Comparison of ENCODE assay signal across 24 mouse cellular contexts in genomic region chr10:43406885-43407284, GRCm38 (mm10).
DNase-seq lines count a peak whose midpoint lies in the region; ATAC-seq and TF ChIP-seq lines count a peak whose summit lies in the region.
"Had no signal": no experiment of that assay in that cellular context is flagged by ENCODE, and none has a peak within 500 bp of the region (broad histone marks: within the 10 kb centered on the region; RNA-seq: fewer than 3 reads in every experiment).

No protein-coding gene starts in this region.

- no peak for TF ChIP-seq EP300 in heart, adult 2 months (IDR thresholded peaks at IDR 0.05; ENCODE audit: insufficient read depth, low read depth, low read length)

- no peaks in the 10 kb centered on the region for H3K27me3 ChIP-seq in heart, adult 2 months (ENCODE audit: control insufficient read depth, insufficient read depth, low read length)
- H3K27me3 ChIP-seq in heart, embryonic 12.5 days (replicated peaks), result no peaks in the 10 kb centered on the region
- H3K27me3 ChIP-seq in limb, embryonic 10.5 days (ENCODE audit: low read depth, poor library complexity, severe bottlenecking), result no peaks in the 10 kb centered on the region
- H3K27me3 ChIP-seq: limb, embryonic 12.5 days; liver, embryonic 12.5 days; Patski had no signal

- no peaks in the 10 kb centered on the region for H3K36me3 ChIP-seq in heart, adult 2 months (ENCODE audit: control insufficient read depth, insufficient read depth, low read length)
- H3K36me3 ChIP-seq in heart, embryonic 12.5 days, result peaks cover under 1% of the 10 kb centered on the region; the same call in 1 of the 2 replicates
- peaks cover 3% of the 10 kb centered on the region; the same call in 1 of the 2 replicates for H3K36me3 ChIP-seq in limb, embryonic 10.5 days

- no peak for TF ChIP-seq POLR2A in heart, adult 2 months (IDR thresholded peaks at IDR 0.05; ENCODE audit: insufficient read depth, low read depth, low read length)

- H3K4me3 ChIP-seq in heart, adult 2 months, result no peak overlapping the region
- H3K4me3 ChIP-seq in heart, embryonic 12.5 days, result no peak overlapping the region
- H3K4me3 ChIP-seq in limb, embryonic 10.5 days, result no peak overlapping the region
- H3K4me3 ChIP-seq: left cerebral cortex, adult 2 months; limb, embryonic 12.5 days; liver, embryonic 12.5 days had no signal

- H3K9me3 ChIP-seq in heart, embryonic 12.5 days (replicated peaks), result 0 out of 2 replicates have a peak, but pooled peaks cover 2% of the 10 kb centered on the region
- no peaks in the 10 kb centered on the region for H3K9me3 ChIP-seq in limb, embryonic 10.5 days (replicated peaks)
- H3K9me3 ChIP-seq: limb, embryonic 12.5 days; liver, embryonic 12.5 days had no signal

- no peak overlapping the region for H3K27ac ChIP-seq in heart, adult 2 months
- no peak overlapping the region for H3K27ac ChIP-seq in heart, embryonic 12.5 days (ENCODE audit: poor library complexity, severe bottlenecking)
- no peak overlapping the region for H3K27ac ChIP-seq in limb, embryonic 10.5 days
- H3K27ac ChIP-seq: left cerebral cortex, adult 2 months; limb, embryonic 12.5 days; liver, embryonic 12.5 days had no signal

- no peak for DNase-seq in heart, adult 2 months
- peak; percentile 15 to 20 for DNase-seq in heart, postnatal 10 days
- DNase-seq in heart, adult 9 months (ENCODE audit: low spot score in 2 of 2), result no peak
- DNase-seq in lung, postnatal 10 days, result peak; percentile 12
- DNase-seq in lung, adult 18-20 months, result no peak
- DNase-seq in limb, embryonic 10.5 days (ENCODE audit: low spot score), result no peak
- DNase-seq: adrenal gland, adult 8-10 months; cerebellum, adult 8-10 months; kidney, adult 2 months; kidney, postnatal 14 days; layer of hippocampus, adult 9-11 months; retina, postnatal 1 day; right cerebral cortex, postnatal 4 days; thymus, adult 18-20 months; thymus, postnatal 4 days had no signal

- H3K4me1 ChIP-seq in heart, adult 2 months (ENCODE audit: control insufficient read depth, insufficient read depth, low read length), result peaks cover 1% of the 10 kb centered on the region; the same call in 1 of the 2 replicates
- H3K4me1 ChIP-seq in heart, embryonic 12.5 days (replicated peaks), result peaks cover 14% of the 10 kb centered on the region
- H3K4me1 ChIP-seq in limb, embryonic 10.5 days, result no peaks in the 10 kb centered on the region
- H3K4me1 ChIP-seq: limb, embryonic 12.5 days; liver, embryonic 12.5 days had no signal

- no peak for ATAC-seq in heart, embryonic 12.5 days (ENCODE audit: insufficient number of reproducible peaks, low FRiP score)
- ATAC-seq in erythroblast, adult 5-6 weeks (replicated peaks; ENCODE audit: low FRiP score, poor library complexity, severe bottlenecking), result no peak
- ATAC-seq: CD4-positive, CD25-positive, alpha-beta regulatory T cell, adult 4 months; hindbrain, embryonic 16.5 days; liver, embryonic 12.5 days; Patski had no signal

- no peak for TF ChIP-seq CTCF in heart, adult 2 months (IDR thresholded peaks at IDR 0.05)

- intact Hi-C loops in heart, adult 2 months (cut with DNase I), result no loop called here
- intact Hi-C loops in heart, postnatal 10 days (cut with DNase I), result no loop called here

- no peak overlapping the region for H3K4me2 ChIP-seq in heart, embryonic 12.5 days
- H3K4me2 ChIP-seq: limb, embryonic 12.5 days; liver, embryonic 12.5 days; midbrain, embryonic 11.5 days had no signal

- no peaks in the 10 kb centered on the region for H3K79me2 ChIP-seq in heart, adult 2 months (replicated peaks; ENCODE audit: control insufficient read depth, insufficient read depth, low read length)

- 51% methylated on average over 12 of the region's 12 CpGs for WGBS in heart, adult 2 months
- WGBS in heart, embryonic 12.5 days, result 59% methylated on average over 12 of the region's 12 CpGs
- 92% methylated on average over 12 of the region's 12 CpGs for WGBS in limb, embryonic 10.5 days

- 0 out of 2 replicates have a peak overlapping the region, but pooled peaks have one; percentile 12 for H3K9ac ChIP-seq in heart, adult 2 months (ENCODE audit: low read depth, low read length)
- H3K9ac ChIP-seq in heart, embryonic 12.5 days, result no peak overlapping the region
- H3K9ac ChIP-seq: limb, embryonic 12.5 days; liver, embryonic 12.5 days had no signal

Comparison
In these comparisons a context has a peak if more than half of its experiments do, and no peak if none do; other contexts are left out.
1. DNase-seq: peak in heart, postnatal 10 days (2 of 2) and lung, postnatal 10 days (single experiment); none in heart, adult 2 months (0 of 2), heart, adult 9 months (0 of 2), lung, adult 18-20 months (0 of 2) and limb, embryonic 10.5 days (single experiment).